Mouse (Mus musculus) embryonic facial prominence, embryonic 10.5 days (tissue): ENCODE data around the gene Qk. TPM values are rescaled to one million over a fixed set of nuclear protein-coding genes. Genes with fewer than 3 reads are reported as not detected.
A peak's percentile ranks its signal among the peaks of the same experiment; 100 is the strongest.

Experiments used
- DNase-seq: peaks from one replicate; pipeline ENCODE4 v3.0.0-alpha.2; 2017; ENCODE audit warnings: low spot score
- H3K27ac ChIP-seq: fragments of 300-500 bp; sonication (generic); replicated peaks from 2 replicates; pipeline ENCODE4 v1.5.1; 2016; ENCODE audit warnings: mild to moderate bottlenecking
- H3K27me3 ChIP-seq: fragments of 300-500 bp; sonication (generic); replicated peaks from 2 replicates; pipeline ENCODE4 v1.6.1; 2016; ENCODE audit warnings: low read depth, mild to moderate bottlenecking; ENCODE audit not compliant: poor library complexity, severe bottlenecking
- H3K36me3 ChIP-seq: fragments of 300-500 bp; sonication (generic); replicated peaks from 2 replicates; pipeline ENCODE4 v1.6.1; 2016; ENCODE audit warnings: mild to moderate bottlenecking, moderate library complexity
- H3K4me1 ChIP-seq: fragments of 300-500 bp; sonication (generic); 2 replicates; pipeline ENCODE4 v1.6.1; 2016
- H3K4me3 ChIP-seq: fragments of 300-500 bp; sonication (generic); 2 replicates; pipeline ENCODE4 v1.5.1; 2016; ENCODE audit warnings: mild to moderate bottlenecking, moderate library complexity
- H3K9me3 ChIP-seq: fragments of 300-500 bp; sonication (generic); 2 replicates; pipeline ENCODE4 v1.6.1; 2016; ENCODE audit warnings: mild to moderate bottlenecking
- WGBS: fragments of 180-500 bp; shearing (Covaris S2); methylation state at CpG from one replicate; pipeline ENCODE4 v1.1.7; 2016; 5-methylcytosine and 5-hydroxymethylcytosine counted together
- polyA plus RNA-seq: library from polyadenylated mRNA; unstranded; fragments of >200 nt; fragmentation: Nextera tagmentation; extraction: Ambion mirVana; gene quantifications from 2 replicates; pipeline ENCODE4 v1.2.1, GENCODE M21; 2016

Gene Qk
- polyA plus RNA-seq, 1 experiment from 2014 or later = 33.5 TPM

GRCm38 (mm10) chr17:10209154-10209777 is 110.4 kb downstream of the Qk start:
- WGBS = 30% methylated on average over 12 of the region's 12 CpGs

GRCm38 (mm10) chr17:10198662-10199061 is 121.0 kb downstream of the Qk start:
- Histone ChIP-seq H3K9me3 (no peaks in the 10 kb centered on the region), H3K27ac (no peak overlapping the region), H3K4me3 (no peak overlapping the region), H3K4me1 (no peaks in the 10 kb centered on the region), H3K27me3 (no peaks in the 10 kb centered on the region), H3K36me3 (peaks cover 24% of the 10 kb centered on the region)
- no peak for DNase-seq
- 97% methylated on average over 2 of the region's 2 CpGs for WGBS

More at GRCm38 (mm10) chr17:10209154-10209777, 110.4 kb downstream of the Qk start:
- peaks cover 7% of the 10 kb centered on the region for H3K4me1 ChIP-seq
- no peak overlapping the region for H3K4me3 ChIP-seq
- peak; percentile 20 for DNase-seq
- no peaks in the 10 kb centered on the region for H3K27me3 ChIP-seq
- peaks cover 53% of the 10 kb centered on the region for H3K36me3 ChIP-seq
- H3K27ac ChIP-seq = no peak overlapping the region
- H3K9me3 ChIP-seq = no peaks in the 10 kb centered on the region

- WGBS = 94% methylated on average over 3 of the region's 3 CpGs
- no peak for DNase-seq
These were observed 121.4 kb downstream of the Qk start for GRCm38 (mm10) chr17:10198231-10198630.

GRCm38 (mm10) chr17:10195703-10196102 is 124.0 kb downstream of the Qk start:
- no peak overlapping the region for H3K4me3 ChIP-seq
- H3K27me3 ChIP-seq = no peaks in the 10 kb centered on the region
- H3K9me3 ChIP-seq = peaks cover 5% of the 10 kb centered on the region; the same call in 1 of the 2 replicates
- no peak for DNase-seq
- H3K36me3 ChIP-seq = peaks cover 9% of the 10 kb centered on the region; the same call in 1 of the 2 replicates
- WGBS = 96% methylated on average over 6 of the region's 6 CpGs
- no peak overlapping the region for H3K27ac ChIP-seq
- H3K4me1 ChIP-seq = no peaks in the 10 kb centered on the region

More at GRCm38 (mm10) chr17:10198231-10198630, 121.4 kb downstream of the Qk start:
- Histone ChIP-seq H3K27ac (no peak overlapping the region), H3K9me3 (no peaks in the 10 kb centered on the region), H3K27me3 (no peaks in the 10 kb centered on the region), H3K36me3 (peaks cover 24% of the 10 kb centered on the region), H3K4me1 (no peaks in the 10 kb centered on the region), H3K4me3 (no peak overlapping the region)

- Histone ChIP-seq H3K36me3 (0 out of 2 replicates have a peak, but pooled peaks cover 2% of the 10 kb centered on the region), H3K27ac (no peak overlapping the region), H3K9me3 (peaks cover 5% of the 10 kb centered on the region; the same call in 1 of the 2 replicates), H3K4me1 (no peaks in the 10 kb centered on the region), H3K27me3 (no peaks in the 10 kb centered on the region), H3K4me3 (no peak overlapping the region)
- 82% methylated on average over 1 of the region's 1 CpGs for WGBS
- no peak for DNase-seq
These were observed 128.8 kb downstream of the Qk start for GRCm38 (mm10) chr17:10190857-10191256.

- peaks cover 5% of the 10 kb centered on the region; the same call in 1 of the 2 replicates for H3K9me3 ChIP-seq
- DNase-seq = no peak
- no peaks in the 10 kb centered on the region for H3K27me3 ChIP-seq
- H3K4me3 ChIP-seq = no peak overlapping the region
- no peaks in the 10 kb centered on the region for H3K4me1 ChIP-seq
- 75% methylated on average over 3 of the region's 3 CpGs for WGBS
- no peak overlapping the region for H3K27ac ChIP-seq
- 0 out of 2 replicates have a peak, but pooled peaks cover 2% of the 10 kb centered on the region for H3K36me3 ChIP-seq
These were observed 131.2 kb downstream of the Qk start for GRCm38 (mm10) chr17:10188481-10188880.

- H3K4me1 ChIP-seq = no peaks in the 10 kb centered on the region
- H3K36me3 ChIP-seq = no peaks in the 10 kb centered on the region
- H3K4me3 ChIP-seq = no peak overlapping the region
- 84% methylated on average over 4 of the region's 4 CpGs for WGBS
- H3K27ac ChIP-seq = no peak overlapping the region
- DNase-seq = no peak
- no peaks in the 10 kb centered on the region for H3K27me3 ChIP-seq
- H3K9me3 ChIP-seq = no peaks in the 10 kb centered on the region; the same call in 1 of the 2 replicates
These were observed 132.1 kb downstream of the Qk start for GRCm38 (mm10) chr17:10187431-10188020.

GRCm38 (mm10) chr17:10181761-10182160 is 137.9 kb downstream of the Qk start:
- no peaks in the 10 kb centered on the region for H3K27me3 ChIP-seq
- no peak overlapping the region for H3K4me3 ChIP-seq
- 0 out of 2 replicates have a peak, but pooled peaks cover 4% of the 10 kb centered on the region for H3K4me1 ChIP-seq
- no peaks in the 10 kb centered on the region for H3K36me3 ChIP-seq
- 82% methylated on average over 6 of the region's 6 CpGs for WGBS
- H3K9me3 ChIP-seq = no peaks in the 10 kb centered on the region
- DNase-seq = no peak
- H3K27ac ChIP-seq = no peak overlapping the region

GRCm38 (mm10) chr17:10177096-10177495 is 142.6 kb downstream of the Qk start:
- DNase-seq = no peak
- Histone ChIP-seq H3K9me3 (no peaks in the 10 kb centered on the region), H3K36me3 (no peaks in the 10 kb centered on the region), H3K4me1 (0 out of 2 replicates have a peak, but pooled peaks cover 4% of the 10 kb centered on the region), H3K27me3 (no peaks in the 10 kb centered on the region), H3K4me3 (no peak overlapping the region), H3K27ac (no peak overlapping the region)
- 75% methylated on average over 5 of the region's 5 CpGs for WGBS

GRCm38 (mm10) chr17:10161258-10161657 is 158.4 kb downstream of the Qk start:
- Histone ChIP-seq H3K27ac (no peak overlapping the region), H3K27me3 (no peaks in the 10 kb centered on the region), H3K4me3 (no peak overlapping the region), H3K4me1 (no peaks in the 10 kb centered on the region), H3K36me3 (no peaks in the 10 kb centered on the region), H3K9me3 (no peaks in the 10 kb centered on the region)
- 90% methylated on average over 3 of the region's 3 CpGs for WGBS
- no peak for DNase-seq

GRCm38 (mm10) chr17:10160415-10160814 is 159.2 kb downstream of the Qk start:
- Histone ChIP-seq H3K27ac (no peak overlapping the region), H3K27me3 (no peaks in the 10 kb centered on the region), H3K4me1 (no peaks in the 10 kb centered on the region), H3K9me3 (0 out of 2 replicates have a peak, but pooled peaks cover 4% of the 10 kb centered on the region), H3K36me3 (no peaks in the 10 kb centered on the region), H3K4me3 (no peak overlapping the region)
- no peak for DNase-seq
- 89% methylated on average over 6 of the region's 6 CpGs for WGBS

- no peak overlapping the region for H3K27ac ChIP-seq
- H3K4me1 ChIP-seq = peaks cover 6% of the 10 kb centered on the region
- WGBS = 74% methylated on average over 8 of the region's 8 CpGs
These were observed 166.7 kb downstream of the Qk start for GRCm38 (mm10) chr17:10152808-10153413.

More at GRCm38 (mm10) chr17:10152808-10153413, 166.7 kb downstream of the Qk start:
- Histone ChIP-seq H3K36me3 (no peaks in the 10 kb centered on the region), H3K27me3 (no peaks in the 10 kb centered on the region), H3K9me3 (0 out of 2 replicates have a peak, but pooled peaks cover 4% of the 10 kb centered on the region), H3K4me3 (no peak overlapping the region)
- no peak for DNase-seq
